Mouse (Mus musculus) heart, postnatal 36 days (tissue): Measurements from ENCODE around the gene Gnpnat1. TPM values are rescaled to one million over a fixed set of nuclear protein-coding genes. Genes with fewer than 3 reads are reported as not detected.

Source experiments
- microRNA-seq, 2 experiments: library from miRNA; unstranded; fragments of <30 nt; microRNA quantifications; one replicate each; pipeline ENCODE4 v1.2.0; 2021; ENCODE audit warnings: borderline number of aligned reads in 2 of 2
- total RNA-seq, 2 experiments: library from RNA; stranded (reverse); gene quantifications; 2 replicates each; pipeline ENCODE4 v1.2.3; 2021

Gene Gnpnat1
- total RNA-seq, 2 experiments from 2014 or later: 10.7 to 13.6 TPM

Small RNAs within 50 kb of the gene (microRNA-seq; reads per million reads assigned to microRNA genes)
- 0 reads per million in 2 experiments for gene Gm25353

Other genes starting within 250 kb of the Gnpnat1 start
- gene Gpr137c, start 185.2 kb downstream of the Gnpnat1 start, total RNA-seq: 1 to 10 TPM; 4.9 to 5.7 TPM
- 10 to 100 TPM in 1 of 2 experiments, 1 to 10 TPM in 1; 9.9 to 13.5 TPM for gene Txndc16, start 184.6 kb downstream of the Gnpnat1 start, total RNA-seq
- 10 to 100 TPM; 20.9 to 21.8 TPM for gene Ero1l, start 86.1 kb downstream of the Gnpnat1 start, total RNA-seq
- 100 to 1,000 TPM in 1 of 2 experiments, 10 to 100 TPM in 1; 93.4 to 113 TPM for gene Psmc6, start 75.1 kb downstream of the Gnpnat1 start, total RNA-seq
- 10 to 100 TPM; 29.0 to 33.2 TPM for gene Styx, start 53.8 kb downstream of the Gnpnat1 start, total RNA-seq
- 100 to 1,000 TPM; 272 to 292 TPM for gene Fermt2, start 125.2 kb upstream of the Gnpnat1 start, total RNA-seq